Mouse (Mus musculus): ENCODE data around the gene Fam184a.

Gene Fam184a

GRCm38 (mm10) chr10:53597121-53597881 is 153.6 kb downstream of the Fam184a start:
- DNase-seq (ENCODE audit: low read depth, low spot score) = no peak

- DNase-seq (ENCODE audit: low read depth, low spot score) = peak; percentile 96
These were observed 154.2 kb downstream of the Fam184a start, which contains the start of gene Asf1a for GRCm38 (mm10) chr10:53596677-53597120. Asf1a (plus strand) TSS chr10:53596757.

- peak; percentile 37 for DNase-seq (ENCODE audit: low read depth, low spot score)
These were observed 154.9 kb downstream of the Fam184a start for GRCm38 (mm10) chr10:53595744-53596676.

- no peak for DNase-seq (ENCODE audit: low read depth, low spot score)
These were observed 165.1 kb downstream of the Fam184a start for GRCm38 (mm10) chr10:53585777-53586176.
